Mouse (Mus musculus): ENCODE data around the gene Cox10. TPM values are rescaled to one million over a fixed set of nuclear protein-coding genes. Genes with fewer than 3 reads are reported as not detected.

The Cox10 gene
- polyA plus RNA-seq, 1 experiment from 2014 or later = 42.7 TPM

GRCm38 (mm10) chr11:64091150-64091549 lies 11.9 kb upstream of the Cox10 start:
- 66% methylated on average over 7 of the region's 7 CpGs for WGBS
- no peak overlapping the region for H3K9ac ChIP-seq (ENCODE audit: low read length)
- no peaks in the 10 kb centered on the region for H3K9me3 ChIP-seq (replicated peaks; ENCODE audit: control insufficient read depth, low read length)
- H3K27me3 ChIP-seq (ENCODE audit: control insufficient read depth, insufficient read depth, low read length) = no peaks in the 10 kb centered on the region
- H3K4me2 ChIP-seq (ENCODE audit: low read depth, low read length) = no peak overlapping the region
- H3K36me3 ChIP-seq (ENCODE audit: control insufficient read depth, insufficient read depth) = no peaks in the 10 kb centered on the region
- no peak overlapping the region for H3K27ac ChIP-seq (ENCODE audit: low read length)
- no peak for ATAC-seq (replicated peaks; ENCODE audit: extremely low read depth, insufficient read depth, low FRiP score)
- H3K4me1 ChIP-seq (ENCODE audit: control insufficient read depth, insufficient read depth, low read length) = no peaks in the 10 kb centered on the region
- no peak overlapping the region for H3K4me3 ChIP-seq (ENCODE audit: low read length)

- no peaks in the 10 kb centered on the region for H3K27me3 ChIP-seq (ENCODE audit: control insufficient read depth, insufficient read depth, low read length)
- no peak overlapping the region for H3K9ac ChIP-seq (ENCODE audit: low read length)
- H3K4me1 ChIP-seq (ENCODE audit: control insufficient read depth, insufficient read depth, low read length) = no peaks in the 10 kb centered on the region
- H3K4me2 ChIP-seq (ENCODE audit: low read depth, low read length) = no peak overlapping the region
- no peak for ATAC-seq (replicated peaks; ENCODE audit: extremely low read depth, insufficient read depth, low FRiP score)
- no peaks in the 10 kb centered on the region for H3K36me3 ChIP-seq (ENCODE audit: control insufficient read depth, insufficient read depth)
- no peak overlapping the region for H3K27ac ChIP-seq (ENCODE audit: low read length)
- 67% methylated on average over 2 of the region's 2 CpGs for WGBS
- no peaks in the 10 kb centered on the region for H3K9me3 ChIP-seq (replicated peaks; ENCODE audit: control insufficient read depth, low read length)
- no peak overlapping the region for H3K4me3 ChIP-seq (ENCODE audit: low read length)
These were observed 10.4 kb upstream of the Cox10 start for GRCm38 (mm10) chr11:64089682-64090081.

- no peaks in the 10 kb centered on the region for H3K4me1 ChIP-seq (ENCODE audit: control insufficient read depth, insufficient read depth, low read length)
- H3K27ac ChIP-seq (ENCODE audit: low read length) = no peak overlapping the region
- peaks cover 2% of the 10 kb centered on the region; the same call in 1 of the 2 replicates for H3K36me3 ChIP-seq (ENCODE audit: control insufficient read depth, insufficient read depth)
- no peak overlapping the region for H3K9ac ChIP-seq (ENCODE audit: low read length)
- H3K4me3 ChIP-seq (ENCODE audit: low read length) = no peak overlapping the region
- 61% methylated on average over 5 of the region's 5 CpGs for WGBS
- no peak for ATAC-seq (replicated peaks; ENCODE audit: extremely low read depth, insufficient read depth, low FRiP score)
- H3K4me2 ChIP-seq (ENCODE audit: low read depth, low read length) = no peak overlapping the region
- no peaks in the 10 kb centered on the region for H3K9me3 ChIP-seq (replicated peaks; ENCODE audit: control insufficient read depth, low read length)
- H3K27me3 ChIP-seq (ENCODE audit: control insufficient read depth, insufficient read depth, low read length) = no peaks in the 10 kb centered on the region
These were observed 6.6 kb upstream of the Cox10 start for GRCm38 (mm10) chr11:64085888-64086287.

GRCm38 (mm10) chr11:64079727-64080081 lies 436 bp upstream of the Cox10 start:
- H3K36me3 ChIP-seq (ENCODE audit: control insufficient read depth, insufficient read depth) = peaks cover 2% of the 10 kb centered on the region; the same call in 1 of the 2 replicates
- peak overlapping the region; percentile 89 for H3K4me2 ChIP-seq (ENCODE audit: low read depth, low read length)
- ATAC-seq (replicated peaks; ENCODE audit: extremely low read depth, insufficient read depth, low FRiP score) = peak; percentile 64
- peak overlapping the region; percentile 94 for H3K4me3 ChIP-seq (ENCODE audit: low read length)
- peaks cover 8% of the 10 kb centered on the region; the same call in 1 of the 2 replicates for H3K4me1 ChIP-seq (ENCODE audit: control insufficient read depth, insufficient read depth, low read length)
- H3K9ac ChIP-seq (ENCODE audit: low read length) = peak overlapping the region; percentile 92
- H3K27ac ChIP-seq (ENCODE audit: low read length) = peak overlapping the region; percentile 96
- WGBS = under 1% methylated on average over 8 of the region's 8 CpGs
- H3K9me3 ChIP-seq (replicated peaks; ENCODE audit: control insufficient read depth, low read length) = no peaks in the 10 kb centered on the region
- H3K27me3 ChIP-seq (ENCODE audit: control insufficient read depth, insufficient read depth, low read length) = no peaks in the 10 kb centered on the region

- no peaks in the 10 kb centered on the region for H3K9me3 ChIP-seq (replicated peaks; ENCODE audit: control insufficient read depth, low read length)
- H3K4me1 ChIP-seq (ENCODE audit: control insufficient read depth, insufficient read depth, low read length) = peaks cover 14% of the 10 kb centered on the region
- H3K4me3 ChIP-seq (ENCODE audit: low read length) = no peak overlapping the region
- no peaks in the 10 kb centered on the region for H3K27me3 ChIP-seq (ENCODE audit: control insufficient read depth, insufficient read depth, low read length)
- no peak overlapping the region for H3K4me2 ChIP-seq (ENCODE audit: low read depth, low read length)
- 94% methylated on average over 4 of the region's 4 CpGs for WGBS
- ATAC-seq (replicated peaks; ENCODE audit: extremely low read depth, insufficient read depth, low FRiP score) = no peak
- H3K36me3 ChIP-seq (ENCODE audit: control insufficient read depth, insufficient read depth) = peaks cover 4% of the 10 kb centered on the region; the same call in 1 of the 2 replicates
- no peak overlapping the region for H3K27ac ChIP-seq (ENCODE audit: low read length)
- no peak overlapping the region for H3K9ac ChIP-seq (ENCODE audit: low read length)
These were observed 3.1 kb downstream of the Cox10 start for GRCm38 (mm10) chr11:64076212-64076611.

- Histone ChIP-seq H3K27ac (ENCODE audit: low read length) (no peak overlapping the region), H3K9ac (ENCODE audit: low read length) (no peak overlapping the region), H3K9me3 (replicated peaks; ENCODE audit: control insufficient read depth, low read length) (no peaks in the 10 kb centered on the region), H3K4me1 (ENCODE audit: control insufficient read depth, insufficient read depth, low read length) (peaks cover 8% of the 10 kb centered on the region), H3K4me2 (ENCODE audit: low read depth, low read length) (no peak overlapping the region), H3K4me3 (ENCODE audit: low read length) (no peak overlapping the region), H3K36me3 (ENCODE audit: control insufficient read depth, insufficient read depth) (peaks cover 23% of the 10 kb centered on the region), H3K27me3 (ENCODE audit: control insufficient read depth, insufficient read depth, low read length) (no peaks in the 10 kb centered on the region)
- 55% methylated on average over 4 of the region's 4 CpGs for WGBS
- peak; percentile 65 for ATAC-seq (replicated peaks; ENCODE audit: extremely low read depth, insufficient read depth, low FRiP score)
These were observed 5.9 kb downstream of the Cox10 start for GRCm38 (mm10) chr11:64073379-64073778.

GRCm38 (mm10) chr11:64071536-64071935 lies 7.7 kb downstream of the Cox10 start:
- H3K36me3 ChIP-seq (ENCODE audit: control insufficient read depth, insufficient read depth) = peaks cover 28% of the 10 kb centered on the region
- no peak overlapping the region for H3K4me3 ChIP-seq (ENCODE audit: low read length)
- H3K9ac ChIP-seq (ENCODE audit: low read length) = no peak overlapping the region
- H3K27ac ChIP-seq (ENCODE audit: low read length) = no peak overlapping the region
- 92% methylated on average over 12 of the region's 12 CpGs for WGBS
- H3K4me2 ChIP-seq (ENCODE audit: low read depth, low read length) = no peak overlapping the region
- no peak for ATAC-seq (replicated peaks; ENCODE audit: extremely low read depth, insufficient read depth, low FRiP score)
- no peaks in the 10 kb centered on the region for H3K27me3 ChIP-seq (ENCODE audit: control insufficient read depth, insufficient read depth, low read length)
- H3K9me3 ChIP-seq (replicated peaks; ENCODE audit: control insufficient read depth, low read length) = no peaks in the 10 kb centered on the region
- peaks cover 6% of the 10 kb centered on the region for H3K4me1 ChIP-seq (ENCODE audit: control insufficient read depth, insufficient read depth, low read length)

GRCm38 (mm10) chr11:64066001-64066400 lies 13.3 kb downstream of the Cox10 start:
- WGBS = 92% methylated on average over 2 of the region's 2 CpGs

GRCm38 (mm10) chr11:64063130-64063529 lies 16.1 kb downstream of the Cox10 start:
- Histone ChIP-seq H3K4me3 (ENCODE audit: low read length) (no peak overlapping the region), H3K36me3 (ENCODE audit: control insufficient read depth, insufficient read depth) (peaks cover 21% of the 10 kb centered on the region), H3K9me3 (replicated peaks; ENCODE audit: control insufficient read depth, low read length) (no peaks in the 10 kb centered on the region), H3K27me3 (ENCODE audit: control insufficient read depth, insufficient read depth, low read length) (no peaks in the 10 kb centered on the region), H3K4me1 (ENCODE audit: control insufficient read depth, insufficient read depth, low read length) (no peaks in the 10 kb centered on the region), H3K27ac (ENCODE audit: low read length) (no peak overlapping the region), H3K9ac (ENCODE audit: low read length) (no peak overlapping the region), H3K4me2 (ENCODE audit: low read depth, low read length) (no peak overlapping the region)
- 86% methylated on average over 3 of the region's 3 CpGs for WGBS
- no peak for ATAC-seq (replicated peaks; ENCODE audit: extremely low read depth, insufficient read depth, low FRiP score)

More at GRCm38 (mm10) chr11:64066001-64066400, 13.3 kb downstream of the Cox10 start:
- Histone ChIP-seq H3K4me3 (ENCODE audit: low read length) (no peak overlapping the region), H3K9me3 (replicated peaks; ENCODE audit: control insufficient read depth, low read length) (no peaks in the 10 kb centered on the region), H3K4me1 (ENCODE audit: control insufficient read depth, insufficient read depth, low read length) (no peaks in the 10 kb centered on the region), H3K9ac (ENCODE audit: low read length) (no peak overlapping the region), H3K36me3 (ENCODE audit: control insufficient read depth, insufficient read depth) (peaks cover 26% of the 10 kb centered on the region), H3K27ac (ENCODE audit: low read length) (no peak overlapping the region), H3K4me2 (ENCODE audit: low read depth, low read length) (no peak overlapping the region), H3K27me3 (ENCODE audit: control insufficient read depth, insufficient read depth, low read length) (no peaks in the 10 kb centered on the region)
- no peak for ATAC-seq (replicated peaks; ENCODE audit: extremely low read depth, insufficient read depth, low FRiP score)
